23 mouse cellular contexts compared by ENCODE assay signal in genomic region chr6:36671274-36671673, GRCm38 (mm10).
DNase-seq lines count a peak whose midpoint lies in the region; ATAC-seq and TF ChIP-seq lines count a peak whose summit lies in the region.
"Had no signal": no experiment of that assay in that cellular context is flagged by ENCODE, and none has a peak within 500 bp of the region (broad histone marks: within the 10 kb centered on the region; RNA-seq: fewer than 3 reads in every experiment).

No protein-coding gene starts in this region.

- H3K27me3 ChIP-seq in intestine, embryonic 15.5 days (replicated peaks), result no peaks in the 10 kb centered on the region
- H3K27me3 ChIP-seq in intestine, postnatal 0 days (replicated peaks; ENCODE audit: control insufficient read depth, insufficient read depth, low read length), result no peaks in the 10 kb centered on the region
- H3K27me3 ChIP-seq in lung, embryonic 14.5 days (ENCODE audit: insufficient read depth, low read length), result no peaks in the 10 kb centered on the region
- H3K27me3 ChIP-seq: embryonic facial prominence, embryonic 13.5 days; embryonic facial prominence, embryonic 15.5 days; forebrain, embryonic 12.5 days; Patski had no signal

- no peak overlapping the region for H3K27ac ChIP-seq in intestine, embryonic 15.5 days
- no peak overlapping the region for H3K27ac ChIP-seq in intestine, postnatal 0 days (ENCODE audit: low read depth, low read length)
- H3K27ac ChIP-seq in lung, embryonic 14.5 days (ENCODE audit: low read depth), result no peak overlapping the region
- H3K27ac ChIP-seq: embryonic facial prominence, embryonic 13.5 days; embryonic facial prominence, embryonic 15.5 days; forebrain, embryonic 10.5 days; forebrain, embryonic 12.5 days had no signal

- no peak overlapping the region for H3K9ac ChIP-seq in intestine, embryonic 15.5 days
- H3K9ac ChIP-seq in intestine, postnatal 0 days (ENCODE audit: low read depth, low read length), result no peak overlapping the region
- no peak overlapping the region for H3K9ac ChIP-seq in lung, embryonic 14.5 days
- H3K9ac ChIP-seq: embryonic facial prominence, embryonic 13.5 days; embryonic facial prominence, embryonic 15.5 days; forebrain, embryonic 12.5 days had no signal

- no peaks in the 10 kb centered on the region for H3K9me3 ChIP-seq in intestine, embryonic 15.5 days
- no peaks in the 10 kb centered on the region for H3K9me3 ChIP-seq in intestine, postnatal 0 days (ENCODE audit: control insufficient read depth)
- H3K9me3 ChIP-seq in lung, embryonic 14.5 days (ENCODE audit: low read depth, low read length), result no peaks in the 10 kb centered on the region
- H3K9me3 ChIP-seq: embryonic facial prominence, embryonic 13.5 days; embryonic facial prominence, embryonic 15.5 days; forebrain, embryonic 10.5 days; forebrain, embryonic 12.5 days had no signal

- 54% methylated on average over 3 of the region's 3 CpGs for WGBS in intestine, embryonic 15.5 days
- WGBS in intestine, postnatal 0 days, result 68% methylated on average over 3 of the region's 3 CpGs
- 56% methylated on average over 3 of the region's 3 CpGs for WGBS in lung, embryonic 14.5 days

- no peaks in the 10 kb centered on the region for H3K36me3 ChIP-seq in intestine, embryonic 15.5 days
- no peaks in the 10 kb centered on the region for H3K36me3 ChIP-seq in intestine, postnatal 0 days (ENCODE audit: control insufficient read depth, insufficient read depth)
- no peaks in the 10 kb centered on the region for H3K36me3 ChIP-seq in lung, embryonic 14.5 days (ENCODE audit: insufficient read depth)
- H3K36me3 ChIP-seq: embryonic facial prominence, embryonic 13.5 days; embryonic facial prominence, embryonic 15.5 days; forebrain, embryonic 10.5 days; forebrain, embryonic 12.5 days had no signal

- no peak for TF ChIP-seq CTCF in intestine, postnatal 0 days (IDR thresholded peaks at IDR 0.05; ENCODE audit: low read depth)
- TF ChIP-seq CTCF in lung, embryonic 14.5 days (IDR thresholded peaks at IDR 0.05; ENCODE audit: low read depth), result no peak

- H3K4me2 ChIP-seq in intestine, embryonic 15.5 days (replicated peaks), result no peak overlapping the region
- H3K4me2 ChIP-seq in intestine, postnatal 0 days (replicated peaks; ENCODE audit: low read depth), result no peak overlapping the region
- H3K4me2 ChIP-seq in lung, embryonic 14.5 days, result no peak overlapping the region
- H3K4me2 ChIP-seq: embryonic facial prominence, embryonic 13.5 days; embryonic facial prominence, embryonic 15.5 days; forebrain, embryonic 12.5 days had no signal

- DNase-seq in lung, embryonic 14.5 days, result peak; percentile 17
- DNase-seq in lung, postnatal 25 days (ENCODE audit: low spot score), result no peak
- DNase-seq in 3T3-L1 (ENCODE audit: low read depth, low spot score), result peak; percentile 70
- DNase-seq in embryo, embryonic 9.5 days (ENCODE audit: extremely low spot score), result no peak
- DNase-seq: adrenal gland, adult 8-10 months; adrenal gland, postnatal 14 days; adrenal gland, postnatal 36 days; cerebellum, adult 11-12 months; cerebellum, adult 2 months; cerebellum, adult 9-10 months; cerebellum, postnatal 10 days; cerebellum, postnatal 25 days had no signal

- no peaks in the 10 kb centered on the region for H3K4me1 ChIP-seq in intestine, embryonic 15.5 days (replicated peaks)
- H3K4me1 ChIP-seq in intestine, postnatal 0 days (replicated peaks; ENCODE audit: control insufficient read depth, insufficient read depth, low read length), result no peaks in the 10 kb centered on the region
- H3K4me1 ChIP-seq in lung, embryonic 14.5 days (ENCODE audit: insufficient read depth), result no peaks in the 10 kb centered on the region

- no peak overlapping the region for H3K4me3 ChIP-seq in intestine, embryonic 15.5 days (replicated peaks)
- no peak overlapping the region for H3K4me3 ChIP-seq in intestine, postnatal 0 days (ENCODE audit: low read depth, low read length)
- no peak overlapping the region for H3K4me3 ChIP-seq in lung, embryonic 14.5 days (ENCODE audit: low read depth, low read length)
- H3K4me3 ChIP-seq: embryonic facial prominence, embryonic 13.5 days; embryonic facial prominence, embryonic 15.5 days; erythroblast, embryonic 14.5 days; forebrain, embryonic 10.5 days; forebrain, embryonic 12.5 days had no signal

- 0 out of 2 replicates have a peak, but pooled peaks have one; percentile 25 for ATAC-seq in intestine, embryonic 15.5 days
- ATAC-seq in intestine, postnatal 0 days, result no peak
- peak; percentile 54; the same call in 1 of the 2 replicates for ATAC-seq in lung, embryonic 14.5 days (ENCODE audit: insufficient read depth)
- ATAC-seq: activated CD4-positive, CD25-positive, alpha-beta regulatory T cell, adult 4 months; forebrain, embryonic 14.5 days; forebrain, embryonic 16.5 days; Patski had no signal

Comparison
In these comparisons a context has a peak if more than half of its experiments do, and no peak if none do; other contexts are left out.
1. DNase-seq: peak in lung, embryonic 14.5 days (single experiment) and 3T3-L1 (single experiment); none in lung, postnatal 25 days (single experiment) and embryo, embryonic 9.5 days (single experiment).